Mouse (Mus musculus) megakaryocyte, embryonic 14.5 days (primary cell): ENCODE data around the gene Rnf224.

Source experiments
- FLI1 ChIP-seq: IDR thresholded peaks from 2 replicates; pipeline ENCODE4 v1.6.1; 2012; ENCODE audit warnings: low read length, inconsistent platforms, mixed read lengths
- GATA1 ChIP-seq: IDR thresholded peaks from 3 replicates; pipeline ENCODE4 v1.6.1; 2012; ENCODE audit warnings: mixed read lengths, low read length, inconsistent platforms, borderline replicate concordance

- TF ChIP-seq FLI1 (no peak), GATA1 (no peak)
Measured at GRCm38 (mm10) chr2:25203631-25204214, 32.9 kb downstream of the Rnf224 start.
